17 mouse cellular contexts compared by ENCODE assay signal in the genomic region with DNA sequence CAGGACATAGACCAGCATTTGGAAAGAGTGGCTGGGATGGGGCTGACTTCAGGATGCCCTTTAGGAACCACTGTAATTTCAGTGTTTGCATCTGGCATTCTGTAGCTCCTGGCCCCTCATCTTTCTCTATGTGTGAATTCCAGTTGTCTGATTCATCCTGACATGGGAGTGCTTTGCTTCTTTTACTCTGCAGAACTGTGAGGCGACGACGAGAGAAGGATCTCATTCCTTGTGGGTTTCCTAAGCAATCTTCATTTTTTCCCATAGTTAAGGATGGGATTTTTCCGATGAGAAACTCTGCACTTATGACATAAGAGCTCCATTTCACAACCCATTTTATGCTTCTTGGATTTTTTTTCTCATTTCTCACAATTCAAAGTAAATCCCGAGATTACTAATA.
"Had no signal": no experiment of that assay in that cellular context is flagged by ENCODE, and none has a peak within 500 bp of the region (broad histone marks: within the 10 kb centered on the region; RNA-seq: fewer than 3 reads in every experiment).

No protein-coding gene starts in this region.

- H3K36me3 ChIP-seq: limb, embryonic 12.5 days; limb, embryonic 15.5 days; liver, embryonic 13.5 days had no signal

- H3K9me3 ChIP-seq: limb, embryonic 12.5 days; limb, embryonic 15.5 days; liver, embryonic 13.5 days; megakaryocyte, embryonic 14.5 days had no signal

- DNase-seq: kidney, adult 2 months; kidney, postnatal 25 days; left cerebral cortex, postnatal 4 days; liver, embryonic 13.5 days; lung, embryonic 14.5 days; lung, postnatal 14 days; midbrain, embryonic 14.5 days; thymus, adult 18-20 months; thymus, postnatal 36 days had no signal

- H3K27me3 ChIP-seq: limb, embryonic 12.5 days; limb, embryonic 15.5 days; liver, embryonic 13.5 days had no signal

- H3K9ac ChIP-seq: limb, embryonic 12.5 days; limb, embryonic 15.5 days; liver, embryonic 13.5 days; lung, embryonic 14.5 days had no signal

- H3K27ac ChIP-seq: kidney, postnatal 0 days; layer of hippocampus, adult 2 months; limb, embryonic 12.5 days; limb, embryonic 15.5 days; liver, embryonic 13.5 days; macrophage had no signal

- ATAC-seq: intestine, postnatal 0 days had no signal

- H3K4me2 ChIP-seq: limb, embryonic 12.5 days; limb, embryonic 15.5 days; liver, embryonic 13.5 days; lung, embryonic 14.5 days; midbrain, embryonic 11.5 days had no signal

- H3K4me1 ChIP-seq: limb, embryonic 15.5 days; liver, embryonic 13.5 days; megakaryocyte, embryonic 14.5 days had no signal

- H3K4me3 ChIP-seq: layer of hippocampus, adult 2 months; limb, embryonic 12.5 days; limb, embryonic 15.5 days; liver, embryonic 13.5 days; megakaryocyte, embryonic 14.5 days had no signal
